Mouse (Mus musculus) midbrain, embryonic 10.5 days (tissue): Measurements from ENCODE around the gene Mia2. TPM values are rescaled to one million over a fixed set of nuclear protein-coding genes. Genes with fewer than 3 reads are reported as not detected.
A peak's percentile ranks its signal among the peaks of the same experiment; 100 is the strongest.

Experiments used
- DNase-seq: peaks from one replicate; pipeline ENCODE4 v3.0.0-alpha.2; 2017; ENCODE audit warnings: low spot score
- H3K27ac ChIP-seq: fragments of 300-500 bp; sonication (generic); replicated peaks from 2 replicates; pipeline ENCODE4 v1.5.1; 2016; ENCODE audit warnings: mild to moderate bottlenecking
- H3K27me3 ChIP-seq: fragments of 300-500 bp; sonication (generic); 2 replicates; pipeline ENCODE4 v1.6.1; 2016; ENCODE audit warnings: low read depth, mild to moderate bottlenecking; ENCODE audit not compliant: poor library complexity, severe bottlenecking
- H3K36me3 ChIP-seq: fragments of 300-500 bp; sonication (generic); 2 replicates; pipeline ENCODE4 v1.6.1; 2016; ENCODE audit warnings: mild to moderate bottlenecking, moderate library complexity
- H3K4me1 ChIP-seq: fragments of 300-500 bp; sonication (generic); 2 replicates; pipeline ENCODE4 v1.6.1; 2016
- H3K4me3 ChIP-seq: fragments of 300-500 bp; sonication (generic); 2 replicates; pipeline ENCODE4 v1.5.1; 2016; ENCODE audit warnings: mild to moderate bottlenecking, moderate library complexity
- H3K9me3 ChIP-seq: fragments of 300-500 bp; sonication (generic); replicated peaks from 2 replicates; pipeline ENCODE4 v1.6.1; 2016; ENCODE audit warnings: mild to moderate bottlenecking
- WGBS: fragments of 180-500 bp; shearing (Covaris S2); methylation state at CpG from one replicate; pipeline ENCODE4 v1.1.7; 2016; 5-methylcytosine and 5-hydroxymethylcytosine counted together
- polyA plus RNA-seq: library from polyadenylated mRNA; unstranded; fragments of >200 nt; fragmentation: Nextera tagmentation; extraction: Ambion mirVana; gene quantifications from 2 replicates; pipeline ENCODE4 v1.2.1, GENCODE M21; 2016

The Mia2 gene
- polyA plus RNA-seq, 1 experiment from 2014 or later: 40.4 TPM

DNA sequence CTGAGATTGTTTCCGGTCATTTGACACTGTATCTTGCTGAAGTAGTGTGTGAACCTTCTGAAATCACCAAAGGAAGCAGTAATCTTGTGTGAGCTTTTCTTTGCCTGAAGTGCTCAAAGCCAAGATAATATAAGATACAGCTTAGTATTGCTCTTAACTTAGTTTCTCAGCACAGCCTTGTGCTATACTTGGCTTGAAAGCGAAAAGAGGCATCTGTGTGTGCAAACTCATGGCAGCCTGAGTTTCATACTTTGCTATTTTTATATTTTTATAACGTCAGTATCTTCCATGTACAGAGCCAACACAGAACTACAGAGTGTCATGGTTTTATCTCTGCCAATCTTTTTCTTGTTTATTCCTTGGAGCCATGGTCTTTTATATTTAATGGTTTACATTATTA, 21.6 kb downstream of the Mia2 start:
- WGBS: 92% methylated on average over 3 of the region's 3 CpGs

DNA sequence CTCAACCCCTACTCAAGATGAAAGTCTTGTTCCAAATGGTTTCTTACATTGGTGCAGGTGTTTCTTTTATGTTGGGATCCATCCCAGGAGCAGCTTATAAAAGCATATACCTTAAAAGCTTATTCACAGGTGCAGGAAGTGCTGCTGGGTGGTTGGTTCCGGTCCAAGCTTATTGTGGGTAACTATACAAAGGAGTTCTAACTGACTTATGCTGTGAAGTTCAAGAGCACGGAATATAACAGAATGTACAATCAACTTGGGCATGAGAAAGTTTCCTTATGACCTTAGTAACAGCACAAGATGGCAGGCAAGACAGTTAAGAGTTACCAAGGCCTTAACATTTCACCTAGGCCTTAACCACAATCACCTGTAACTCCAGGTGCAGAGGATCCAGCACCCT, 29.8 kb downstream of the Mia2 start:
- Histone ChIP-seq H3K9me3 (no peaks in the 10 kb centered on the region), H3K27me3 (no peaks in the 10 kb centered on the region), H3K4me3 (no peak overlapping the region), H3K27ac (no peak overlapping the region), H3K36me3 (no peaks in the 10 kb centered on the region), H3K4me1 (peaks cover 16% of the 10 kb centered on the region)
- no peak for DNase-seq
- 86% methylated on average over 2 of the region's 2 CpGs for WGBS

More for the DNA sequence above, 21.6 kb downstream of the Mia2 start:
- no peaks in the 10 kb centered on the region for H3K36me3 ChIP-seq
- H3K4me3 ChIP-seq: no peak overlapping the region
- no peak for DNase-seq
- no peak overlapping the region for H3K27ac ChIP-seq
- no peaks in the 10 kb centered on the region for H3K9me3 ChIP-seq
- no peaks in the 10 kb centered on the region for H3K4me1 ChIP-seq
- no peaks in the 10 kb centered on the region for H3K27me3 ChIP-seq

DNA sequence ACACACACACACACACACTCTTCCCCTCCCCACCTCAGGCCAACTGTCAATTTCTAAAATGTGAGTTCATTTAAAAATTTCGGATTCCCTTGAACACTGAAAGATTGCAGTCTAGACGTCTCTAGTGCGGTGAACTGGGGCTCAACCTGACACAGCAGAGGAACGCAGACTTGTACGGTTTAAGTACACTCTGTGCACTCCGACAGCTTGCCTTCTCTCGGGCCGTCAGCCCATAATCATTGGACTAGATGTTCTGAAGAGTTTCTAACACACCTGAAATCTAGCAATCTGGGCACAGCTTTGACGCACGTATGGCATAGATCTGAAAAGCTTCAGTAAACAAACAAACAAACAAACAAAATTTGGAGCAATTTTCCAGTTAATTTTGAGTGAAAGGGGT, 32.9 kb downstream of the Mia2 start:
- Histone ChIP-seq H3K36me3 (no peaks in the 10 kb centered on the region), H3K9me3 (no peaks in the 10 kb centered on the region), H3K4me1 (peaks cover 32% of the 10 kb centered on the region), H3K4me3 (no peak overlapping the region), H3K27ac (no peak overlapping the region), H3K27me3 (no peaks in the 10 kb centered on the region)
- DNase-seq: no peak
- WGBS: 89% methylated on average over 10 of the region's 10 CpGs

DNA sequence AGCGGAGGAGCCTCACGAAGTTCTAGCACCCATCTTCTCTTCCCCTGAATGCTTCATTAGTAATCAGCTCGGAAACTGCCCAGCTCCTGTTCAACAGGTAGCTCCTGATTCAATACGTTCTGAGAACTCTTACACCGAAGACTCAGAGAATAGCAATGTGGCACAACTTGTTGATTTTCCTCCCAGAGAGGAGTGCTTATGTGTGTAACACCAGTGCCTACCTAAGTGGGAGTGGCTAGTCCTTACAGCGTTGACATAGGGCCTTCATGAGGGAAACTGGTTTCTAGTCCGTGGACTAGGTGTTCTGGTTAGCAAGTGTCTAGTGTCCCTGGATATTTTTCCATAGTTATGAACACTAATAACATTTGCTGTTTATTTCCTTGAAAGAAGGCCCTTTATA, 33.4 kb downstream of the Mia2 start:
- peaks cover 32% of the 10 kb centered on the region for H3K4me1 ChIP-seq
- H3K4me3 ChIP-seq: no peak overlapping the region
- no peak overlapping the region for H3K27ac ChIP-seq
- WGBS: 66% methylated on average over 7 of the region's 7 CpGs
- H3K27me3 ChIP-seq: no peaks in the 10 kb centered on the region
- H3K9me3 ChIP-seq: no peaks in the 10 kb centered on the region
- no peak for DNase-seq
- H3K36me3 ChIP-seq: no peaks in the 10 kb centered on the region

DNA sequence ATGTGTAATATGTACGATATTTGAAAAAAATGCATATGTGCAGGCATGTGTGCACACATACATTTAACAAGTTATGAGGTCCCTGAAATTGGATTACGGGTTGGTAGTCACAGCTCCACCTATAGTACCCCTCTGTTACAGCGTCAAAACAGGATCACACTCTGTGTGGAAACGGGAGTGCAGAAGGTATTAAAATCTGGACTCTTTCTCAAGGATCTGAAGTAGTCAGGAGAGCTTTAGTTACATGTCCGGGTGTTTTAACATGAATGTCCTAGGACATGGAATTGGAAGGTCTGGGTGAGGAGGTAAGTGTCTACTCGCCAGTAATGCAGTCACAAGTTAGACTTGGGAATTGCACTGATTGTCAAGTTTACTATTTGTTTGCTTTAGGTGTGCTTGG, 34.0 kb downstream of the Mia2 start:
- H3K9me3 ChIP-seq: no peaks in the 10 kb centered on the region
- no peaks in the 10 kb centered on the region for H3K27me3 ChIP-seq
- peaks cover 32% of the 10 kb centered on the region for H3K4me1 ChIP-seq
- peak; percentile 39 for DNase-seq
- peak overlapping the region; percentile 78 for H3K4me3 ChIP-seq
- 26% methylated on average over 6 of the region's 6 CpGs for WGBS
- no peak overlapping the region for H3K27ac ChIP-seq
- H3K36me3 ChIP-seq: no peaks in the 10 kb centered on the region

DNA sequence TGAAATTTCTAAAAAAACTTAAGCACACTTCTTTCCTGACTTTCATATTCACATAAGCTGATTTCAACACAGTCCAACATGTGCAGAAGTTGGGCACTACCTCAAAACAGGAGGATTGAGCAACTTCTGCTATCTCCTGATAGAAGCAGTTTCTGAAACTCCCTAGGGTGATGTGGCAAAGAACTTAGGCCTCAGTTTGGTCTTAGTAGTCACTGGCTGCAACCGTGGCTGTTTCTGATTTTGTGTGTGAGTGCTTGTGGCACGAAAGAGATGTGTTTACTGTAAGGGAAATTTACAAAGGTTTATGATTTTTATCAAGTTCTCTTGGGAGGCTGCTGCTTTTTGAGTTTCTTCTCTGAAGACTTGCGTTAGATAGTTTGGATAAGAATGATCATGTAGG, 34.6 kb downstream of the Mia2 start:
- peak overlapping the region; percentile 78 for H3K4me3 ChIP-seq
- no peaks in the 10 kb centered on the region for H3K9me3 ChIP-seq
- no peaks in the 10 kb centered on the region for H3K27me3 ChIP-seq
- H3K4me1 ChIP-seq: peaks cover 32% of the 10 kb centered on the region
- no peak for DNase-seq
- WGBS: 25% methylated on average over 3 of the region's 3 CpGs
- H3K36me3 ChIP-seq: no peaks in the 10 kb centered on the region
- peak overlapping the region; percentile 96 for H3K27ac ChIP-seq

DNA sequence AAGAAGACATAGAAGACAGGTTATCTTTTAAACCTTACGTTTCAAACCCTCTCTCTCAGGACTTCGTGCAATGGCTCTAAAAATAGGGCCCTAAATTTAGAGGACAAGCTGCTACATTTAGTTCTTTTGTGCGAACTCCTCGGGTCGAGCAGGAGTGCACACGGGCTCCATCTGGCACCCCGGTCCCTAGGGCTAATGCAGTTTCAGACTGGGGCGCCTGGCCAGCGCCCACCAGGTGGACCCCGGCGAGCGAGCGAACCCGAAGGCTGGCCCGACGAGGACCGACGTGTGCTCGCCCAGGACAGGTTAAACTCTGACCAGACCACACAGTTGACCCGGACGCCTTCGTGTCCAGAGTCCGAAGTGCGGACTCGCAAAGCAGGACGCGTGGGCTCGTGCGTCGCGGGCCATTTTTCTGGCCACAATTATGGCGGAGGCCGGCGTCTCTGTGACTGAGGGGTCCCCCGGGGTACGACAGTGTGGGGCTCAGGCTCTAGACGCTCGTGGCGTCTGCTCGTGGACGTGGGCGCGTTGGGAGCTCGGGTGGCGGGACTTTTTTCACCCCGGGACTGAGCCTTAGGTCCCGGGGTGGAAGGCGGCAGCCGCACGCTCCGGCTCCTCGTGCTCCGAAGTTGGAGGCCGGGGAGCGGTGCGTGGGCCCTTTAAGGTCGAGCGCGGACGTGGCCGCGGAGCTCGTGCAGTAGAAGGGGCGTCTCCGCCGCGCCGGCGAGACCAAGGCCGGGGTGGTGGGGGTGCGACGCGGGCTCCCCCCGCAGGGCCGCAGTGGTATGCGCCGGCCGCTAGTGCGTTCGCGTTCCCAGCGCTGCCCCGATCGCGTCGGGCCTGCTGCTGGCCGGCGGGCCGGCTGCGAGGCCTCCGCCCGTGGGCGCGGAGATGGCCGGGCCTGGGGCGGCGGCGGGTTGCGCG, 35.3 kb downstream of the Mia2 start:
- Histone ChIP-seq H3K27me3 (no peaks in the 10 kb centered on the region), H3K36me3 (peaks cover 3% of the 10 kb centered on the region), H3K4me1 (peaks cover 32% of the 10 kb centered on the region), H3K27ac (peak overlapping the region; percentile 96), H3K4me3 (peak overlapping the region; percentile 78), H3K9me3 (no peaks in the 10 kb centered on the region)
- under 1% methylated on average over 100 of the region's 100 CpGs for WGBS
- peak; percentile 93 for DNase-seq

DNA sequence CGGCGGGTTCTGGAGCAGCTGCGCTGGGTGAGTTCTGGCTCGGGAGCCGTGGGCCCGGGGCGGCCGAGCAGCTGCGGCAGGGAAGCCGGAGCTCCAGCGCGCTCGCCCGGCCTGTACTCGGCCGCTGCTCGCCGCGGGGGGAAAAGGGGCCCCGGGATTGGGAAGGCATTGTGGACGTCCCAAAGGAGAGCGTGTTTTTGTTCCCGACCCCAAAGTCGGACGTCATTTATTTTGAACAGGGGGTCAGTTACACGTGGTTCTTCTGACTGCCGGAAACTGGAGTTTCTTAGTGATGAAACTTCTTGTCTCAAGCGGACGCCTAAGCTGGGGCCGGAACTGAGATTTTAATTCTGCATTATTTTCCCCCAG, 36.0 kb downstream of the Mia2 start:
- WGBS: 0% methylated on average over 30 of the region's 30 CpGs
- H3K4me3 ChIP-seq: peak overlapping the region; percentile 78
- no peaks in the 10 kb centered on the region for H3K9me3 ChIP-seq
- peak overlapping the region; percentile 96 for H3K27ac ChIP-seq
- H3K4me1 ChIP-seq: peaks cover 32% of the 10 kb centered on the region
- DNase-seq: no peak
- H3K36me3 ChIP-seq: peaks cover 7% of the 10 kb centered on the region
- H3K27me3 ChIP-seq: no peaks in the 10 kb centered on the region

DNA sequence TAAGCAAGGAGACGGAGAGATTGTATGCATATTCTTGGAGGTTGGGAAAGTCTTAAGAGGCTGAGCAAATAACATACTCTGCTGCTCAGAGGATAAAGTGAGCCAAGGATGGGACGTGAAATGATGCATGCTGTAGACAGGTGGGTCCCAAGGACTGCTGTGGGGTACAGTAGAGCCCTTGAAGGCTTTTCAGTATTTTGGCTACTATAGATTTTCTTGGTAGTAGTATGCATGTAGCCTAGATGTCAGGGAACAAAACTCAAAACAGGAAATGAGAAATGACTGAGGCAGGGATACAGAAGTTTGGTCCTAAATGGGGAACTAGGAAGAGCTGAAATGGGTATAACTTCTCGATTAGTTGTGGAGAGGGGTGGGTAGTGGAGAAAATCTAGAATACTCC, 36.9 kb downstream of the Mia2 start:
- no peak for DNase-seq
- Histone ChIP-seq H3K27me3 (no peaks in the 10 kb centered on the region), H3K36me3 (peaks cover 14% of the 10 kb centered on the region), H3K4me3 (peak overlapping the region; percentile 78), H3K9me3 (no peaks in the 10 kb centered on the region), H3K27ac (no peak overlapping the region), H3K4me1 (peaks cover 32% of the 10 kb centered on the region)
- WGBS: 57% methylated on average over 3 of the region's 3 CpGs

DNA sequence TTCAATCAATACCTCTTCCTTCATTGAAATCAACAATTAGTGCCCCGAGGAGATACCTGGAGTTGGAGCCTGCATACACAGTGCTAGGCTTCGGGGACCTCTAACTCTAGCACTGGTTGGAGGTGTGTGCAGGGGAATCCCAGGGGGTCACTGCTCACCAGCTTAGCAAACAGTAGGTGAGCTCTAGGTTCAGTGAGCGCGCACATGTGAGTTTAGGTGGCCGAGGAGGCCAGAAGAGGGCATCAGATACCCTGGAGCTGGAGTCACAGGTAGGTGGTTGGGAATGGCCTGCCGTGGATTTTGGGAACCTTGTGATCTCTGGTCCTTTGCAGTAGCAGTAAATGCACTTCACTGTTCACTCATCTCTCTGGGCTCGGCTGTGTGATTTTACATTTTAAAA, 37.3 kb downstream of the Mia2 start:
- peak overlapping the region; percentile 78 for H3K4me3 ChIP-seq
- H3K27me3 ChIP-seq: no peaks in the 10 kb centered on the region
- H3K9me3 ChIP-seq: no peaks in the 10 kb centered on the region
- peaks cover 32% of the 10 kb centered on the region for H3K4me1 ChIP-seq
- H3K27ac ChIP-seq: no peak overlapping the region
- H3K36me3 ChIP-seq: peaks cover 19% of the 10 kb centered on the region
- 90% methylated on average over 7 of the region's 7 CpGs for WGBS
- no peak for DNase-seq

DNA sequence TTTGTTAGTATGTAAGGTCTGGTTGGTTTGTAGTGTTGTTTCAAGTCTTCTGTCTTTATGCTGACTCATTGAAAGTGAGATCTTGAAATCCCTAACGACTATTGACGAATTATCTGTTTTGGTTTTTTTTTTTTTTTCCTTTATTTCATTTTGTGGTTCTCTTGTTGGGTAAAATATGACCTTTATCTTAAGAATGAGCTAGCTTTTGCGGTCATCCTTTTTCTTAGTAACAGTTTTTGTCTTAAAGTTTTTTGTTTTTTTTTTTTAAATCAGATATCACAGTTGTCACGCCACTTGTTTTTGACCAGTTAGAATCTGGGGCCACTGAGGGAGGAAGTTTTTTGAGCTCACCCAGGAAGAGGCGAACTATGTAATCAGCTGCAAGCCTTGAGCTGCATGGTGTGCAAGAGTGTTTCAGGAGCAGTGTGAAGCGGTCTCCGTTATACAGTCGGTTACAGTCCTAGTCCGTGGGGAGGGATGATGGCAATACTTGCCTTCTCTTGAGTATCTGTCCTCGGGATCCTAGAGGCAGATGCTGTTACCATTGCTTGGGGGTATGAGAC, 37.9 kb downstream of the Mia2 start:
- Histone ChIP-seq H3K27me3 (no peaks in the 10 kb centered on the region), H3K27ac (no peak overlapping the region), H3K4me3 (no peak overlapping the region), H3K36me3 (peaks cover 23% of the 10 kb centered on the region), H3K9me3 (no peaks in the 10 kb centered on the region), H3K4me1 (peaks cover 32% of the 10 kb centered on the region)
- DNase-seq: no peak
- WGBS: 94% methylated on average over 10 of the region's 10 CpGs

DNA sequence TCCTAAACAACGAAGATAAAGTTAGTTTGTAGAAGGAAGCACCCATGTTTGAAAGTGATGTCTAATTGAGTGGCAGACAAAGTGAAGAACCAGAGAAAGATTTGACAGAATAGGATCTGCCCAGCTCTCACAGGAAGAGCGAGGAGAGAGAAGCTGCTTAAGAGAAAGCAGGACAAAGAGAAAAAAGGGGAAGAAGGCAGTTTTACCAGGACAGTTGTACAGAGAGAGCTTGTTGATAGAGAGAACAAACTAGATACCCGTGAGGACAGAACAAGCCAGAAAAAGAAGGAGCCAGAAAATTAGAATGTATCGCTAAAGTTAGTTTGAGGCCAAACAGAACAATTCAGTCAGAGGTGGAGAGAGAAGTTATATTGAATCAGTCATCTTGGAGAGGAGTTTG, 39.5 kb downstream of the Mia2 start:
- H3K36me3 ChIP-seq: peaks cover 39% of the 10 kb centered on the region
- no peak for DNase-seq
- no peak overlapping the region for H3K27ac ChIP-seq
- 95% methylated on average over 4 of the region's 4 CpGs for WGBS
- H3K4me3 ChIP-seq: no peak overlapping the region
- H3K9me3 ChIP-seq: no peaks in the 10 kb centered on the region
- peaks cover 20% of the 10 kb centered on the region for H3K4me1 ChIP-seq
- H3K27me3 ChIP-seq: no peaks in the 10 kb centered on the region

DNA sequence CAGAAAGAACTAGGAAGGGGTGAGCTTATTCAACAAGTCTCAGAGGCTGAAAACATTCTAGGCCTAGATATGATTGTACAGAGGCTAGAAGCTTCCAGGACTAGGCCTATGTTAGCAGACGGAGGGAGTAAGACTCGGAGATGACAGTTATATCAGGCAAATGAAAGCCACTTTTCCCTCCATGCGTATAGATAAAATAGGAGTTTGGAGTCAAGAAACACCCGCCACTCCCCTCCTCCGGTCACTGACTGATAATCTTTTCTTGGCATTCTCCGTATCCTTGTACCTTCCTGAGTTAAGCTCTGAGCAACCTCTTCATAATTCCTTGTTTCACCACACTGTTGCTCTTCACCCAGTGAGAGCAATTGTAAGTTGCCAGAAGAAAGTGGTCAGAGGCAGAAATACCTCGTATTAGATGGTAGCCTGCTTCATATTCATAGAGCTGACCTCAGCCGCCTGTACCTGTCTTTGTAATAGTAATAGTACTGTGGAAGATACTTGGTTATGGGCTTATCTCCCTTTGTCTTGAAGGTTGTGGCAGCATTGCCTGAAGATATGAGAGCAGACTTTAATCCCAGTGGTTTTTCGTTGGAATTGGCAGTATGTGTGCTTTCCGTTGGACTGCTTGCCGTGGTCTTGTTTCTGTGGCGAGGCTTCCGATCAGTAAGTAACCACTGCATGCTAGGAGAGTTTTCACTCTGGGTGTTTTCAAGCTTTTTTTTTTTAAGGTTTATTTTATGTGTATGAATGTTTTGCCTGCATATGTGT, 40.1 kb downstream of the Mia2 start:
- no peak overlapping the region for H3K4me3 ChIP-seq
- DNase-seq: no peak
- no peaks in the 10 kb centered on the region for H3K9me3 ChIP-seq
- no peak overlapping the region for H3K27ac ChIP-seq
- H3K4me1 ChIP-seq: peaks cover 13% of the 10 kb centered on the region
- peaks cover 45% of the 10 kb centered on the region for H3K36me3 ChIP-seq
- H3K27me3 ChIP-seq: no peaks in the 10 kb centered on the region
- WGBS: 96% methylated on average over 13 of the region's 13 CpGs
